Mouse (Mus musculus) splenic B cell, adult 2 months (primary cell): Measurements from ENCODE around the gene Dgkz.

ENCODE experiments used
- DNase-seq: peaks from one replicate; pipeline ENCODE4 v3.0.0-alpha.2; 2011; ENCODE audit warnings: low read depth, low spot score
- H3K27me3 ChIP-seq: 2 replicates; pipeline ENCODE4 v1.6.1; 2012; ENCODE audit warnings: mild to moderate bottlenecking, low read length, moderate library complexity, mixed read lengths; ENCODE audit not compliant: control insufficient read depth, poor library complexity, insufficient read depth, severe bottlenecking
- H3K36me3 ChIP-seq: 2 replicates; pipeline ENCODE4 v1.6.1; 2012; ENCODE audit warnings: mild to moderate bottlenecking, low read length, moderate library complexity, mixed read lengths; ENCODE audit not compliant: control insufficient read depth, poor library complexity, insufficient read depth, severe bottlenecking

Dgkz gene

GRCm38 (mm10) chr2:91975581-91976541, at the start of gene Dgkz:
Gene Dgkz (minus strand): TSS chr2:91975864.
- DNase-seq = peak; percentile 32
- Histone ChIP-seq H3K27me3 (no peaks in the 10 kb centered on the region), H3K36me3 (no peaks in the 10 kb centered on the region)

GRCm38 (mm10) chr2:92025202-92025601, 49.5 kb upstream of the Dgkz start:
- Histone ChIP-seq H3K36me3 (no peaks in the 10 kb centered on the region), H3K27me3 (no peaks in the 10 kb centered on the region)
- DNase-seq = no peak

- Histone ChIP-seq H3K36me3 (no peaks in the 10 kb centered on the region), H3K27me3 (no peaks in the 10 kb centered on the region)
- DNase-seq = peak; percentile 33
Observed at GRCm38 (mm10) chr2:92024274-92024672, 48.6 kb upstream of the Dgkz start, which contains the start of gene Creb3l1. Gene Creb3l1 (minus strand): TSS chr2:92024502.

GRCm38 (mm10) chr2:92023362-92024273, 48.0 kb upstream of the Dgkz start:
- DNase-seq = peak; percentile 34
- Histone ChIP-seq H3K27me3 (no peaks in the 10 kb centered on the region), H3K36me3 (no peaks in the 10 kb centered on the region)

- DNase-seq = no peak
- no peaks in the 10 kb centered on the region for H3K36me3 ChIP-seq
- no peaks in the 10 kb centered on the region for H3K27me3 ChIP-seq
Observed at GRCm38 (mm10) chr2:92020676-92021265, 45.1 kb upstream of the Dgkz start.

GRCm38 (mm10) chr2:92017440-92017839, 41.8 kb upstream of the Dgkz start:
- no peaks in the 10 kb centered on the region for H3K27me3 ChIP-seq
- DNase-seq = no peak
- H3K36me3 ChIP-seq = no peaks in the 10 kb centered on the region

- Histone ChIP-seq H3K36me3 (no peaks in the 10 kb centered on the region), H3K27me3 (no peaks in the 10 kb centered on the region)
- DNase-seq = no peak
Observed at GRCm38 (mm10) chr2:92016981-92017380, 41.3 kb upstream of the Dgkz start.

GRCm38 (mm10) chr2:92014891-92015290, 39.2 kb upstream of the Dgkz start:
- no peak for DNase-seq
- Histone ChIP-seq H3K36me3 (no peaks in the 10 kb centered on the region), H3K27me3 (no peaks in the 10 kb centered on the region)

GRCm38 (mm10) chr2:92014248-92014647, 38.6 kb upstream of the Dgkz start:
- DNase-seq = no peak
- Histone ChIP-seq H3K36me3 (no peaks in the 10 kb centered on the region), H3K27me3 (no peaks in the 10 kb centered on the region)

GRCm38 (mm10) chr2:92012768-92013445, 37.2 kb upstream of the Dgkz start:
- Histone ChIP-seq H3K36me3 (no peaks in the 10 kb centered on the region), H3K27me3 (no peaks in the 10 kb centered on the region)
- no peak for DNase-seq

GRCm38 (mm10) chr2:92011424-92012353, 36.0 kb upstream of the Dgkz start:
- H3K36me3 ChIP-seq = no peaks in the 10 kb centered on the region
- H3K27me3 ChIP-seq = no peaks in the 10 kb centered on the region
- no peak for DNase-seq

- DNase-seq = no peak
- H3K36me3 ChIP-seq = no peaks in the 10 kb centered on the region
- no peaks in the 10 kb centered on the region for H3K27me3 ChIP-seq
Observed at GRCm38 (mm10) chr2:92008623-92009404, 33.1 kb upstream of the Dgkz start.
